ENCODE assay signal across 12 mouse cellular contexts in genomic region chr13:107540305-107540704, GRCm38 (mm10).
DNase-seq lines count a peak whose midpoint lies in the region; ATAC-seq lines count a peak whose summit lies in the region.
"Had no signal": no experiment of that assay in that cellular context is flagged by ENCODE, and none has a peak within 500 bp of the region (broad histone marks: within the 10 kb centered on the region; RNA-seq: fewer than 3 reads in every experiment).

No protein-coding gene starts in this region.

- no peaks in the 10 kb centered on the region for H3K4me1 ChIP-seq in limb, embryonic 11.5 days (ENCODE audit: control insufficient read depth, insufficient read depth, low read length)
- H3K4me1 ChIP-seq in limb, embryonic 10.5 days, result 0 out of 2 replicates have a peak, but pooled peaks cover 9% of the 10 kb centered on the region
- peaks cover 33% of the 10 kb centered on the region for H3K4me1 ChIP-seq in hindbrain, embryonic 10.5 days (replicated peaks)
- peaks cover 24% of the 10 kb centered on the region for H3K4me1 ChIP-seq in midbrain, embryonic 11.5 days (ENCODE audit: control insufficient read depth, insufficient read depth, low read length)
- peaks cover 24% of the 10 kb centered on the region for H3K4me1 ChIP-seq in neural tube, embryonic 14.5 days (ENCODE audit: control insufficient read depth, insufficient read depth, low read length)
- no peaks in the 10 kb centered on the region for H3K4me1 ChIP-seq in intestine, embryonic 16.5 days (ENCODE audit: control insufficient read depth, insufficient read depth, low read length)
- H3K4me1 ChIP-seq: liver, embryonic 13.5 days had no signal

- no peak overlapping the region for H3K27ac ChIP-seq in limb, embryonic 11.5 days (replicated peaks; ENCODE audit: low read depth, low read length)
- H3K27ac ChIP-seq in limb, embryonic 10.5 days, result no peak overlapping the region
- H3K27ac ChIP-seq in hindbrain, embryonic 10.5 days, result peak overlapping the region; percentile 86
- H3K27ac ChIP-seq in midbrain, embryonic 11.5 days (ENCODE audit: low read depth, low read length), result peak overlapping the region; percentile 80
- peak overlapping the region; percentile 95 for H3K27ac ChIP-seq in neural tube, embryonic 14.5 days (ENCODE audit: low read depth, low read length)
- H3K27ac ChIP-seq in intestine, embryonic 16.5 days (ENCODE audit: low read length), result no peak overlapping the region
- H3K27ac ChIP-seq: liver, embryonic 13.5 days had no signal

- ATAC-seq in limb, embryonic 11.5 days (ENCODE audit: insufficient number of reproducible peaks, low FRiP score, low TSS enrichment, low read depth), result no peak
- ATAC-seq in midbrain, embryonic 11.5 days (ENCODE audit: low FRiP score), result peak; percentile 33
- ATAC-seq in neural tube, embryonic 14.5 days (ENCODE audit: low read depth), result peak; percentile 91
- ATAC-seq in intestine, embryonic 16.5 days, result no peak
- ATAC-seq: activated CD4-positive, CD25-positive, alpha-beta regulatory T cell, adult 4 months; lung, postnatal 0 days had no signal

- peak; percentile 4 for DNase-seq in limb, embryonic 11.5 days (ENCODE audit: low spot score)
- DNase-seq in limb, embryonic 10.5 days (ENCODE audit: low spot score), result no peak
- no peak for DNase-seq in hindbrain, embryonic 10.5 days (ENCODE audit: low spot score)
- no peak for DNase-seq in midbrain, embryonic 11.5 days (ENCODE audit: low spot score, missing footprints)
- DNase-seq in left cerebral cortex, postnatal 10 days (ENCODE audit: extremely low spot score in 1 of 2, low spot score in 2 of 2), result no peak
- DNase-seq in heart, adult 9 months (ENCODE audit: low spot score in 2 of 2), result no peak
- DNase-seq: liver, embryonic 13.5 days; thymus, adult 18-20 months had no signal

- WGBS in limb, embryonic 11.5 days, result 92% methylated on average over 7 of the region's 7 CpGs
- WGBS in limb, embryonic 10.5 days, result 95% methylated on average over 7 of the region's 7 CpGs
- 76% methylated on average over 7 of the region's 7 CpGs for WGBS in hindbrain, embryonic 10.5 days
- WGBS in midbrain, embryonic 11.5 days, result 65% methylated on average over 7 of the region's 7 CpGs
- 17% methylated on average over 7 of the region's 7 CpGs for WGBS in neural tube, embryonic 14.5 days
- 84% methylated on average over 7 of the region's 7 CpGs for WGBS in intestine, embryonic 16.5 days

- intact Hi-C loops in left cerebral cortex, postnatal 10 days (cut with DNase I), result no loop called here

- H3K4me2 ChIP-seq in limb, embryonic 11.5 days (ENCODE audit: low read depth, severe bottlenecking), result no peak overlapping the region
- H3K4me2 ChIP-seq in midbrain, embryonic 11.5 days, result no peak overlapping the region
- H3K4me2 ChIP-seq in neural tube, embryonic 14.5 days (ENCODE audit: low read depth, low read length), result no peak overlapping the region
- H3K4me2 ChIP-seq in intestine, embryonic 16.5 days (ENCODE audit: low read depth, low read length), result no peak overlapping the region
- H3K4me2 ChIP-seq: liver, embryonic 13.5 days had no signal

- H3K36me3 ChIP-seq in limb, embryonic 11.5 days (ENCODE audit: control insufficient read depth, insufficient read depth, low read length), result no peaks in the 10 kb centered on the region
- H3K36me3 ChIP-seq in limb, embryonic 10.5 days, result no peaks in the 10 kb centered on the region
- no peaks in the 10 kb centered on the region for H3K36me3 ChIP-seq in hindbrain, embryonic 10.5 days
- H3K36me3 ChIP-seq in midbrain, embryonic 11.5 days (ENCODE audit: control insufficient read depth, insufficient read depth, low read length), result no peaks in the 10 kb centered on the region
- H3K36me3 ChIP-seq in neural tube, embryonic 14.5 days (ENCODE audit: control insufficient read depth, insufficient read depth, low read length), result no peaks in the 10 kb centered on the region
- H3K36me3 ChIP-seq in intestine, embryonic 16.5 days (ENCODE audit: control insufficient read depth, insufficient read depth, low read length), result no peaks in the 10 kb centered on the region
- H3K36me3 ChIP-seq: liver, embryonic 13.5 days had no signal

- H3K9me3 ChIP-seq in limb, embryonic 11.5 days (ENCODE audit: control insufficient read depth, low read length), result no peaks in the 10 kb centered on the region
- H3K9me3 ChIP-seq in limb, embryonic 10.5 days (replicated peaks), result no peaks in the 10 kb centered on the region
- H3K9me3 ChIP-seq in hindbrain, embryonic 10.5 days, result 0 out of 2 replicates have a peak, but pooled peaks cover 2% of the 10 kb centered on the region
- no peaks in the 10 kb centered on the region for H3K9me3 ChIP-seq in midbrain, embryonic 11.5 days (ENCODE audit: control insufficient read depth, low read length)
- H3K9me3 ChIP-seq in neural tube, embryonic 14.5 days (ENCODE audit: control insufficient read depth, low read length), result no peaks in the 10 kb centered on the region
- no peaks in the 10 kb centered on the region for H3K9me3 ChIP-seq in intestine, embryonic 16.5 days (ENCODE audit: control insufficient read depth, low read length)
- H3K9me3 ChIP-seq: liver, embryonic 13.5 days had no signal

- no peak overlapping the region for H3K4me3 ChIP-seq in limb, embryonic 11.5 days (ENCODE audit: low read depth, low read length)
- H3K4me3 ChIP-seq in limb, embryonic 10.5 days, result no peak overlapping the region
- H3K4me3 ChIP-seq in hindbrain, embryonic 10.5 days, result no peak overlapping the region
- H3K4me3 ChIP-seq in midbrain, embryonic 11.5 days (ENCODE audit: low read depth, low read length), result no peak overlapping the region
- H3K4me3 ChIP-seq in neural tube, embryonic 14.5 days (ENCODE audit: low read depth, low read length), result no peak overlapping the region
- no peak overlapping the region for H3K4me3 ChIP-seq in intestine, embryonic 16.5 days (ENCODE audit: low read length)
- H3K4me3 ChIP-seq: liver, embryonic 13.5 days had no signal

- H3K9ac ChIP-seq in limb, embryonic 11.5 days (ENCODE audit: low read length), result no peak overlapping the region
- H3K9ac ChIP-seq in midbrain, embryonic 11.5 days (ENCODE audit: low read length), result peak overlapping the region; percentile 26; the same call in 1 of the 2 replicates
- H3K9ac ChIP-seq in neural tube, embryonic 14.5 days (replicated peaks; ENCODE audit: low read depth, low read length), result no peak overlapping the region
- no peak overlapping the region for H3K9ac ChIP-seq in intestine, embryonic 16.5 days (ENCODE audit: low read depth, low read length)
- H3K9ac ChIP-seq: liver, embryonic 13.5 days had no signal

- no peaks in the 10 kb centered on the region for H3K27me3 ChIP-seq in limb, embryonic 11.5 days (ENCODE audit: control insufficient read depth, insufficient read depth, low read length)
- H3K27me3 ChIP-seq in limb, embryonic 10.5 days (ENCODE audit: low read depth, poor library complexity, severe bottlenecking), result no peaks in the 10 kb centered on the region
- H3K27me3 ChIP-seq in hindbrain, embryonic 10.5 days (ENCODE audit: insufficient read depth, poor library complexity, severe bottlenecking), result peaks cover 5% of the 10 kb centered on the region; the same call in 1 of the 2 replicates
- no peaks in the 10 kb centered on the region for H3K27me3 ChIP-seq in midbrain, embryonic 11.5 days (ENCODE audit: control insufficient read depth, insufficient read depth, low read length)
- H3K27me3 ChIP-seq in neural tube, embryonic 14.5 days (ENCODE audit: control insufficient read depth, insufficient read depth, low read length), result no peaks in the 10 kb centered on the region
- H3K27me3 ChIP-seq in intestine, embryonic 16.5 days (replicated peaks; ENCODE audit: control insufficient read depth, insufficient read depth, low read length), result no peaks in the 10 kb centered on the region
- H3K27me3 ChIP-seq: liver, embryonic 13.5 days had no signal

Comparison
In these comparisons a context has a peak if more than half of its experiments do, and no peak if none do; other contexts are left out.
1. ATAC-seq: peak in midbrain, embryonic 11.5 days (single experiment) and neural tube, embryonic 14.5 days (single experiment); none in limb, embryonic 11.5 days (single experiment) and intestine, embryonic 16.5 days (single experiment).
2. H3K27ac ChIP-seq: peak in hindbrain, embryonic 10.5 days (single experiment), midbrain, embryonic 11.5 days (single experiment) and neural tube, embryonic 14.5 days (single experiment); none in limb, embryonic 11.5 days (single experiment), limb, embryonic 10.5 days (single experiment) and intestine, embryonic 16.5 days (single experiment).